Mouse (Mus musculus) T-helper 2 cell (primary cell): Measurements from ENCODE around the gene Sobp.

ENCODE experiments used
- in situ Hi-C: fragments of 300-600 bp; cut with MboI, MseI; formaldehyde crosslinking; loops from one replicate; pipeline ENCODE4 v1.15.1; 2025; ENCODE audit warnings: high pct_unique_total_duplicates

Sobp gene

DNA sequence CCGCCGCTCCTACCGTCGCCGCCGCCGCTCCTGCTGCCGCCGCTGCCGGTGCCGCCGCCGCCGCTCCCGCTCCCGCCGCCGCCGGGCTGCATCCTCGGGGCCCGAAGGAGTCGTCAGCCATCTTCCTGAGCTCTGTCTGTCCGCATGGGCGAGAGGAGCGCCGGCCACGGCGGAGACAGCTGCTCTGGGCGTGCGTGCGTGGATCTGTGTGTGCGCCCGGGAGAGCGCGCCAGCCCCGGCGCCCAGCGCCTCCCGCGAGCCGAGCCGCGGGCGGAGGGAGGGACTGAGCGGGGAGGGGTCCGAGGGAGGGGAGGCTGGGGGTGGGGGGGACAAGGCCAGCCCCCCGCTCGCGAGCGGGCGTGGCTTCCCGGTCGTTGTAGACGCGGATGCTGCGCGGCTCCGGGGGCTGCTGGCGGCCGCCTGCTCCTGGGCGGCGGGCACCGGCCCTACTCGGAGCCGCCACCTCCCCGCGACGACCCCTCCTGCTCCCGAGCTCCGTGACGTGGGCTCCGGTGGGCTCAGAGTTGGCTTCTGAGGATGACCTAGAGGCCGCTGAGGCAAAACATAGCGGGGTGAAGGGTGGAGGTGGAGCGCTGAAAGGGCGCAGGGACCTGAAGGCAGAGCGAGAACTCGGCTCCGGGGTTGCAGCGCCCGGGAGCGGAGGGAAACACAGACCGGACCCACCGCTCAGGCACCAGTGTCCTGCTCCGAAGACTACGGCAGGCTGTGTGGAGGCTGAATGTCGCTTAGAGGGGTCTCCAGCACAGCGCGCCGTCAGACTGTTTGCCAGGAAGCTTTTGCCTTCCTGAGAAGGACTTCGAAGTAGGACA, at the start of gene Sobp, which contains the start of gene 9030612E09Rik:
Gene Sobp (minus strand): TSS at position 205 of the 830 bp plus-strand sequence.
Gene 9030612E09Rik (plus strand): TSS at position 379 of the 830 bp plus-strand sequence.
- in situ Hi-C loops, result no loop called here

DNA sequence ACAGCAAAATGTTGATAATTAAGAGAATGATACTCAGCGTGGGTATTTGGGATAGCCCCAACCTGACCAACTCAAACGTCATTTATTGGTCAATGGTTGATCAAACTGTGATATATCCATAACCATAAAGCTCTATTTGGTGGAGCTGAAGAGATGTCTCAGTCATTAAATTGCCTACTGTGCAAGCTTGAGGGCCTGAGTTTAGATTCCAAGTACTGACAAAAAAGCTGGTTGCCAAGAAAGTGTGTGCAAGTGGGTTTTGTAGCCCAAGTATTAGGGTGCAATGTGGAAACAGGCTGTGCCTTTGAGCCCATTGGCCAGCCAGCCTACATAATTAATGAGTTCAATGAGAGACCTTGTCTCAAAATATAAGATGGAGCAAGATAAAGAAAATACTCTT, 49.1 kb upstream of the Sobp start:
- in situ Hi-C loops, result no loop called here

DNA sequence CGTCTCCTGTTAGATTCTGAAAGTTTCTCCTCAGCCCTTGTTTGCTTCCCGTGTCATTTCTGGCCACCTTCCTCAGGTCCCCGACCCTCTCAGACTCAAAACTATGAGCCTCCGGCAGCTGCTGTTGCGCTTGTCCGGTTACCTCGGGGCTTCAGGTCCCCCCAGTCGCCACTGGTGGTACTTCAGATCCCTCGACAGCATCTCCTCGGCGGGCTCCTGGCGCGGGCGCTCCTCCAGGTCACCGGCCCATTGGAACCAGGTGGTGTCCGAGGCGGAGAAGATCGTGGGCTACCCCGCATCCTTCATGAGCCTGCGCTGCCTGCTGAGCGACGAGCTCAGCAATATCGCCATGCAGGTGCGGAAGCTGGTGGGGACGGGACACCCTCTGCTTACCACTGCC, 47.3 kb upstream of the Sobp start:
- in situ Hi-C loops, result no loop called here

DNA sequence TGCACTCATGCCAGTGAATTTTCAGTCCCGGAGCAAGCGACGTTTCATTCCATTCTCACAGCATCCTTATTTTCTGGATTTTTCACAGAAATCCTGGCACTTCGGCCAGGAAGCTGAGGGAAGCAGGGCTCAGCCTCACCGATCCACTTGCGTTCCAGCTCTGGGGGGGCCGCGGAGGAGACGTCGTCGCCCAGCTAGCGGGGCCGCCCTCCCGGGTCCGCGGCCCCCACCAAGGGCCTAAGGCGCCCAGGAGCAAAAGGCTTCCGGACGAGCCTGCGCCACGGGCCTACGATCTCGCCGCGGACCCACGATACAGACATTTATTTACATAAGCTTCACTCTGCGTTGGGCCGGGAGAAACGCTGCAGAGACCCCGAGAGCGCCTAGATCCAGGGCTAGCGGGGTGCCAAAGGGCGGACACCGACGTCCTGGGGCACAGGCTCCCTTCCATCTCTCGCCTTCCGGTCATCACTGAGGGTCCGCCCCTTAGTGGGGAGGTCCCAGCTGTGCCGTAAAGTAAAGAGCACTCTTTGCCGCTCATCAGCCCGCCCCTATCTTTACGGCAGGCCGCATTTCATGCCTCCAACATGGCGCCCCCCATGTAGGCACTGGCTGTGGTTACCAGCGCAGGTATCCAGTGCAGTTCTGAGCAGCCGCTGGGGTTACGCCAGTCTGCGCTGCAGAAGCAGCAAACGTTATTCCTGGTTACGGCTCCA, 46.7 kb upstream of the Sobp start, which contains the start of gene Pdss2:
Gene Pdss2 (plus strand): TSS at position 577 of the 716 bp plus-strand sequence.
- in situ Hi-C loops, result no loop called here

DNA sequence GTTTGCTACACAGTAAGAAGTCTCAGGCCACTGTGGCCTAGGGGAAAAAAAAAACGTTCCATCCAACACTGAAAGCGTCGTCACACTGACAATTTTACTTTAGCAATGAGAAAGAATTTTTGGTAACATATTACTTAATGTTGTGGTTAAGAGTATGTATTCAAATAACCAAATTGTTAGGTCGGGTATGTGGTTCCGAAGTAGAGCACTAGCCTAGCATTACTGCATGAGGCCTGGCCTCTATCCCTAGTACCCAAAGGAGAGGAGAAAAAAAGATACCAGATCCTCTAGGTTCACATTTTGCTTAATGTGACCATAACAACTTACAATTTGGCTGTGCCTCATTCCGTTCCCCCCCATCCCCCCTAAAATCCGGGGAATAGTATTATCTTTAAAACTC, 46.1 kb upstream of the Sobp start:
- in situ Hi-C loops, result no loop called here

DNA sequence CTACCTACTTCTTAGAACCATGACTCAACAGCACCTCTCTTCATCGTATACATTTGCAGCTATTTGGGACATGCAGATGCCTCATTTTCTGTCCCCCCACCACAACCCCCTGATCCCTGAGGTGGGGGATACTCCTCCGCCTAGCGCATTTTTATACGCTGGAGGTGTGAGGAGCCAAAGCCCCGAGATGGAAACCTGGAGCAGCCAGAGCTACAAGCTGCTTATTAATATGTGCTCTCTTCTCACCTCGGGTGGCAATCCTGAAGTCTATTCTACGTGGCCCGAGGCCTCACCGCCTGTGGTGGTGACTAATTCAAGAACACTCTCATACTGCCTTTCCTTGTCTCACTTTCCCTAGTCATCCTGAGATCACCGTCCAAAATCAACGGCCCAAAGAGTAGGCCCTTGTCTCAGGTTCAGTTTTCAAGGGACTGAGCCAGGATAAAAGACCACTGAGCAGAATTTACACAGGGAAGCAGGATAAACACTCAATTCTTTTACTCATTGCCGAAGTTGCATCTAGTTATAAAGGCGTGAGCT, 43.1 kb upstream of the Sobp start:
- in situ Hi-C loops, result loop anchor here (10.0 kb wide), 1 partner anchor 167 kb away; no protein-coding TSS in a partner anchor

DNA sequence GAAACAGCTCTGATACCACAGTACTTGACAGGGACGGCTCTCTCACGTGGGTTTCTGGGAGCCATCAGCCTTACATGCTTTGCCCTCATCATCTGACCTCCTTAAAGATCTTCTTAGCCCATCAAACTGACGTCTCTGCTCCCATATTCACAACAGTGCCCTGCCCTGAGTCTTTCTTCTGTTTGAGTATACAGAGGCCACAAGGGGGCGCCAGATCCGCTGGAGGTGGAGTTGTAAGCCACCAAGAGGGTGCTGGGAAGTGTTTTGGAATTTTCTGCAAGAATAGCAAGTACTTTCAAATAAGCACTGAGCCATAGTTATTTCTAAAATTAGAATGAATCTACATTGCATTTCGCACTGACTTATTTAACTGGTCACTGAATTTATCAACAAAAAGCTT, 37.5 kb upstream of the Sobp start:
- in situ Hi-C loops, result loop anchor here (10.0 kb wide), 1 partner anchor 173 kb away; no protein-coding TSS in a partner anchor

DNA sequence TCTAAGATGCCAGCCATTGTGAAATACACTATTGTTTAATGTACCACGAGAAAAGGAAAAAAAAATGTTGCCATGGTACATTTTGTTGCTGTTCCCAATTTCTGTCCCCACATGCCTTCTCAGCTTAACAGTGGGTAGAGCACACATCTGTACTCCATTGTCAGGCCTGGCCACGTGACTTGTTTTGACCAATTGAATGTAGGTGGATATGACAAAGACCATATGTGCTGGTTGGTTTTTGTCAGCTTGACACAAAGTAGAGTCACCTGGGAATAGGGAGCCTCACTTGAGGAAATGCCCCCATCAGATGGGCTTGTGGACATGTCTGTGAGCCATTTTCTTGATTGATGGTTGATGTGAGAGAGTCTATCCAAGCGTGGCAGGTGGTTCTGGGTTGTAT, 29.5 kb upstream of the Sobp start:
- in situ Hi-C loops, result no loop called here

DNA sequence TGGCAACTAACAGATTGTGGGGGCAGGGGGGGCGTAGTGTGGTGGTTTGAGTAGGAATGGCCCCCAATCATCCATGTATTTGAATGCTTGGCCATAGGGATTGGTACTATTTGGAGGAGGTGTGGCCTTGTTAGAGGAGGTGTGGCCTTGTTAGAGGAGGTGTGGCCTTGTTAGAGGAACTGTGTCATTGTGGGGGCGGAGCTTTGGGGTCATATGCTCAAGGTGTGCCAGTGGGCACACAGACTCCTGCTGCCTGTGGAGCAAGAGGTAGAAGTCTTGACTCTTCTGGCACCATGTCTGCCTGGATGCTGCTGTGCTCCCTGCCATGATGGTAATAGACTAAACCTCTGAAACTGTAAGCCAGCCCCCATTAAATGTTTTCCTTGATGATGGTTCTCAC, 25.9 kb upstream of the Sobp start:
- in situ Hi-C loops, result no loop called here

DNA sequence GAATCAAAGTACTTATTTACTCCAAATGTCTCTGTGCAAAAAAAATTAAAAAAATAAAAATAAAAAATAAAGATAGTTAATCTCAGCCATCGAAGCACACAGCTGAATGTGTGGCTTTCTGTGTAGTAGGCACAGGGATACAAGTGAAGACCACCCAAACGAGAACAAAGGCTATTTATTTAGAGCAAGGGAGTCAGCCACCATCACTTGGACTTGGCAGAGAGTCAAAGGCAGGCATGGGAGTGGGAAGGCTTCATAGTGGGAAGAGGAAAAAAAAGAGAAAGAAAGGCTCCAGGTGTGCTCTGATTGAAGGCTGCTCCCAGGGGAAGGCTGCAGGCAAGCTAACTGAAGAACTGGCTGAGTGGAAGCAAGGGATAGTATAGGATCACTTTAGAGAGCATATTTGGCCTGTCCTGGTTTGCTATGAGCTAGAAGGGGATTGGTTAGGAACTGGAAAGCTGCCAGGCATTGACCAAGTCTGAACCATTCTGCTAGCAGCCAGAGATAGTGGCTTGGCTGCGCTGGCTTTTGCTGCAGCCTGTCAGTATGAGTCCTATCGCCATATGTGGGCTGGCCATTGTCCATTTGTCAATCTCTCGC, 6.1 kb upstream of the Sobp start:
- in situ Hi-C loops, result no loop called here

DNA sequence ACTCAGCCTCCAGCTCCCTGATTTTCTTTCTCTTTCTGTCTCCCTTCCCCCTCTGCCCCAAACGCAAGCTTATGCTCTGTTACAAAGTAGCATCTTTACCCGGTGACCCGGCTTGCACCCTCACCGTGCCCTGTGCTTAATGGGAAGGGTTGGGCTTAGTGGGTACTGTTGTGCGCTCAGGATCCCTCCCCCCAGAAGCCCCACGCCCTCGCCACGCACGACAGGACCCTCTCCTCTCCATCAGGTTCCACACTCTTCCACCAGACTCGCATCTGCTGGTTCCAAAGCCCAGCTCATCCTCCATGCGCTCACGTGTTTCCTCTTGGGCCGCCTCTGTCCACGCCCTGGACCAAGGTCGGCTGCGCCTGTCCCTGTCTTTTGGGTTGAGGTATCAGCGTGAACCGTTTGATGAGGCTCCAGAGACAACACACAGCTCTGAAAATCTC, 849 bp upstream of the Sobp start:
- in situ Hi-C loops, result no loop called here

DNA sequence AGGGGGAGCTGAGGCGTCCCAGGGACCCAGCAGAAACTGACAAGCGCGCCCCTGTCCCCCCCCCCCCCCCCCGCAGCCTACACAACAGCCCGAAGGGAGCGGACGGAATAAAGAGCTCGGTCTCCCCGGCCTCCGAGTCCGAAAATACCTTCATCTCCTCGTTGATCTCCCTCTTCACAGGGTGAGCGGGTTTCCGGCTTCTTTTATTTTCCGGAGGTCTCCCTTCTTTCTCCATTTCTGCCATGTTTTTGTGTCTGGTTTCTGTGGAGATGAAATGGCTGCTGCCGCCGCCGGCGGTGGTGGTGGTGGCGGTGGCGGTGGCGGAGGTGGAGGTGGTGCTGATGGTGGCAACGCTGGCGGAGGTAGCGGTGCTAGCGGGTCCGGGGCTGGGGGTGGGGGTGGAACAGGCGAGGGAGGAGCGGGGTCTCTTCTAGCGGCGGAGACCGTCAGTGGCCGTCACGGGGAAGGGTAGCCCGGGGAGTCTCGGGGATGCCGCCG, 453 bp downstream of the Sobp start:
- in situ Hi-C loops, result no loop called here

DNA sequence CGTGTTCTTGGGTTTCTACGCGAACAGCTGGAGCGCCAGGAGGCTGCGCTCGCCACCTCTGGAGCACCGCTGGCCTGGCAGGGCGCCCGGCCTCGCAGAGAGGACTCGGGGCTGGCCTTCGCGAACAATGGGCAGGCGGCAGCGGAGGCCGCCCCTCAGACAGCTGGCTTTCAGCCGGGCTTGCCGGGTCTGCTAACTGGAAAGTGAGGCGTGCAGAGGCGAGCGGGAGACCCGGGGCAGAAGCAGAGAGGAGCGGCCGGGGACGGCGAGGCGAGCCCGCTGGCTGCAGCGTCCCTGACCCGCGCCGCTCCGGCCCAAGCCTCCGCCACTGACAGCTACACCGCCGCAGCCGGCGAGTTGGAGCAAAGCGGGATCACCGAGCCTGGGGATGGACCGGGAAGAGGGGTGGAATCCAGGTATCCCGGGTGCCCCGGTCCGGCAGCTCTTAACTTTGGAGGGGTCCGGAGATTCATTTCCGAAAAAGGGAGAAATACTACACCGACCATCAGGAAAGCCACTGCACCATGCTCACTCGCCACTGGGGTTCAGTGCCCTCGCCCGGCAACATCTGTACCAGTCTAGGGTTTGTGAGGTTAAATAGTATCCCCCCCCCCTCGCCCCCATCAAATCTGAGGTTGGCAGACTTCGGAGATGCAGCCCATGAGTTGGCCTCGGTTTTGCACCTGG, 1.0 kb downstream of the Sobp start:
- in situ Hi-C loops, result no loop called here

DNA sequence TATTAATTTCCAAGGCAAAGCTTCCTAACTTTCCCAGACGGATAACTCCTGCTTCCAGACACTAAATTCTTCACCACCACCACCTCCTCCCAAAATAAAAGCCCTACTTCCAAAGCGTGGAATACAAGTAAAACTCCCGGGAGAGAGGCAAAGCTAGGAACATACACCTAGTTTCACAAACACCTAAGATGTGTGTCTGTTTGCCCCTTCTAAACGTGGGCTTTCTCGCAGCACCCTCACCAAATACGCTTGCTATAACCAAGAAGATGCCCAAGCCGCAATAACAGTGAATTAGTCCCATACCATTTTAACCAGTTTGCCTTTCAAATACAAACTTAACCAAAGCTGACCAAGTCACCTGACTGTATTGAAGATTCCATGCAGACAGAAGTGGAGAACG, 1.8 kb downstream of the Sobp start:
- in situ Hi-C loops, result no loop called here

DNA sequence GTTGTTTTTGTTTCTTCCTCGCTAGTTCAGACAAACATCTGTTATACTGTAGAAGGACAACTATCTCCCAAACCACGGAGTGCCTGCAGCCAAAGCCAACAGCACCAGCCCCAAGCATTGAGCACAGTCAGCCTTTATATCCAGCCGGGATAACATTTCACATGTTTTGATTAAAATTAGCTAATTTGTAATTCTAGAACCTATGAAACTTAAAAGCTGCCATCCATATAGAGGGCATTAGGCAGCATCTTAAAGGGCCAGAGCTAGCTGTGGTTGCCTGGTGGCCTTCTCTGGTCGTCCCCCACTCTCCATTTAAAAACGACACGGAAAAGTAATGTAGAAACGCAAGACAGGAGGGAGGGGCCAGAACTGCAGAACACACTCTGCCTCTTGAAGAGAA, 2.3 kb downstream of the Sobp start:
- in situ Hi-C loops, result no loop called here

DNA sequence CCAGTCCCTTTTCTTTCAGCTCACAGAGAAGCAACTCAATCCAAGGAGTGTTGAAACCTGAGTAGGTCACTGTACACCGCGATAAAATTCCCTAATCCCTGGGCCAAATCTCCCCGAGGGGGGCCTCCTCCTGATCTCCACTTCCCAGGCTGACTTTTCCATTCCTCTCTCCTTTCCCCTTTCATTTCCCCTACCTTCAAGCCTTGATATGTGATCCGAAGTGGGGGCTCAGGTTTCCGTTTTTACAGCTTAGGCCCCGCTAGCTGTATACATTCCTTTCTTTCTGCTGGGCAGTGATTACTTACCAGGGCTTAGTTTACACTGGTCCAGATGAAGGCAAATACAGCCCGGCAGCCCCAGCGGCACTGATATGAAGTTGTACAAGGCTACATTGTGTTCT, 3.2 kb downstream of the Sobp start:
- in situ Hi-C loops, result no loop called here

DNA sequence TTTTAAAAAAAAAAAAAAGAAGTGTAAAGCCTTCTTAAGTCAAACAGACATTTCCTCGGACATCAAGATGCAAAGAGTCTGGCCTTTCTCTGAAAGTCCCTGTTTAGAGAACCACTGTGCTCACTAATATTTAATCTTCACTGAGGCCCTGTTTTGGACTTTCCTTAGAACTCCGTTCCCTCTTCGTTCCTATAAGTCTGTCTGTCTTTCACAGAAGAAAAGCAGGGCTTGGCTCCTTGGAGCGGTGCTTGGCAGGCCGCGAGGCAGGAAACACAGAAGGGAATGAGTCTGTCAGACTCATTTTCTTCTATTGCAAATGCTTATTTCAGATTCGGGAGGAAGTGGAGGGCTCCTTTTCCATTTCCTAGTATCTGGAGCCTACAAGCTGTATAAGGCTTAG, 5.5 kb downstream of the Sobp start:
- in situ Hi-C loops, result no loop called here

DNA sequence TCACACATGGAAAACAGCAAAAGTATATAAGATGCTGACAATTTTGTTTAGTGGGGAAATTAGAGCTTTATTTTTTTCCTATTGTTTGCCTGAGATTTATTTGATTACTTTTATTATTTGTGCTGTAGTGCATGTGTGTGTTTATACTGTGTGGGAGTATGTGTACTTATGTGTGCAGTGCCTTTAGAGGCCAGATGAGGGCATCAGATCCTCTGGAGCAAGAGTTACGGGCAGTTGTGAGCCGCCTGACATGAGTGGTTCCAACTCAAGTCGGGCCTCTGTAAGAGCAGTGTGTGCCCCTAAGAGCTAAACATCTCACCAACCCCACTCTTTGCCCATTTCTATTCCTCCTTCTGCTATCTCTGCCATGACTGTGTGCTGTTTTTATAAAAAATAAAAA, 7.5 kb downstream of the Sobp start:
- in situ Hi-C loops, result no loop called here

DNA sequence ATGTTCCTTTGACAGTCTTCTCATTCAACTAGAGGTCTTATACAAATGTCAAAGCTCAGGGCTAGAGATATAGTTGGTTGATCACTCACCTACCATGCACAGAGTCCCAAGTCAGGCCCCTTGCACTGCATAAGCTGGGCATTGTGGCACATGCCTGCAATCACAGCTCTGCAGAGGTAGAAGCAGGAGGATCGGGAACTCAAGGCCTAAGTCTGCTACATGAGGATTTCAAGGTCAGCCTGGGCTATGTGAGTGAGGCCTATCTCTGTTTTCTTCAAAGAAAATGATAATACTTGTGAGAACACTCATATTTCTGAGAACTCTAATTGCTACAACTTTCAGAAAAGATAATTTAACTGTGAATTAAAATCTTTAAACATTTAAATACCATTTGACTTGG, 8.2 kb downstream of the Sobp start:
- in situ Hi-C loops, result no loop called here

DNA sequence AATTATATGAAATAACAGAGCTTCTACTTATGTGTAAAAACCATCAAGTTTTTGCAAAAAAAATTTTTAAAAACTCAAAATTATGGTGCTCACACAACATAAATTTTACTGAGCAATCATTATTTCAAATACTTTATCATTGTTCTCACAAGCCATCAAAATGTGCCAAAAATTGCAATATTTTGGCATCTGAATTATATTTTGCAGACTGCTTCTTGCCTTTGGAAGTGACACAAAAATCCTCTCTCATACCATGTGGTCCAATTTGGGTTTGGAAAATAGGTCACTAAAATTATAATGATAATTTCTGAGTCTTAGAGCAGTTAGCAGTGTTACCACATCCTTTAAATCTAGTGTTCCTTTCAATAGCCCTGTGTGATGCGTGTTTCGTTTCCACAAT, 9.9 kb downstream of the Sobp start:
- in situ Hi-C loops, result no loop called here

DNA sequence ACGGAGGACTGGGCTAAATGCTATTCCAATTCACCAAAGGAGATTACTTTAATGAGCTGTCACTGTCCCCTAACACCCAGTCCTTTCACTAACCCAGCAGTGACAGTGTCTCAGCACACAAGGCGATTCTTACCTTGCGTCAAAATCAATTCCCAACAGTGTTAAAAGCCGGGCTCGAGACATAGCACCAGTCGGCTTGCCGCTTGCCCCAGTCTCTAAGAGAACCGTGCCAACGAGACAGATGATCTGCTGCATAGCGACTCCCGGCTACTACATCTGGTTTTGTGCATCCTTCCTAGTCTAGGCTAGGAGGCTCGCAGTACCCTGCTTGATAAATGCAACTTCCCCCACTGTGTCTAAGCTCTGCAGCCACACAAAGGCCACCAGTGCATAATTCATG, 12.0 kb downstream of the Sobp start:
- in situ Hi-C loops, result no loop called here
